Mouse (Mus musculus) MEL (cell line): ENCODE results near the gene Mypn.

Experiments used
- CHD2 ChIP-seq: IDR thresholded peaks from 2 replicates; pipeline ENCODE4 v1.6.1; 2011; ENCODE audit warnings: low read length, improper control_type of control experiment
- CTCF ChIP-seq, 3 experiments: IDR thresholded peaks in 2 of 3; conservative IDR thresholded peaks in 1 of 3; 2 replicates each; pipeline ENCODE4 v1.5.1; 2011 to 2012; ENCODE audit warnings: low read length in 3 of 3, low read depth in 2 of 3, mild to moderate bottlenecking in 2 of 3, improper control_type of control experiment in 1 of 3, inconsistent platforms in 1 of 3, mixed read lengths in 1 of 3, moderate library complexity in 1 of 3; ENCODE audit not compliant: control insufficient read depth in 1 of 3, insufficient read depth in 1 of 3, poor library complexity in 1 of 3, severe bottlenecking in 1 of 3
- EP300 ChIP-seq, 2 experiments: IDR thresholded peaks; 2 replicates each; pipeline ENCODE4 v1.6.1; 2011; ENCODE audit warnings: improper control_type of control experiment in 2 of 2, low read length in 2 of 2, low read depth in 1 of 2, mild to moderate bottlenecking in 1 of 2
- GATA1 ChIP-seq: IDR thresholded peaks from 2 replicates; pipeline ENCODE4 v1.6.1; 2011; ENCODE audit warnings: low read depth, low read length, improper control_type of control experiment
- MAFK ChIP-seq: IDR thresholded peaks from 2 replicates; pipeline ENCODE4 v1.6.1; 2011; ENCODE audit warnings: low read depth, mild to moderate bottlenecking, low read length, improper control_type of control experiment, borderline replicate concordance
- MYB ChIP-seq: IDR thresholded peaks from 2 replicates; pipeline ENCODE4 v1.6.1; 2011; ENCODE audit warnings: mild to moderate bottlenecking, low read depth, low read length, improper control_type of control experiment
- POLR2A ChIP-seq, 2 experiments: IDR thresholded peaks; 2 replicates each; pipeline ENCODE4 v1.6.1; 2011 to 2012; ENCODE audit warnings: low read length in 2 of 2, mild to moderate bottlenecking in 2 of 2, control low read depth in 1 of 2, improper control_type of control experiment in 1 of 2, low read depth in 1 of 2, moderate library complexity in 1 of 2; ENCODE audit not compliant: control insufficient read depth in 1 of 2, insufficient read depth in 1 of 2, poor library complexity in 1 of 2
- RCOR1 ChIP-seq: IDR thresholded peaks from 2 replicates; pipeline ENCODE4 v1.6.1; 2012; ENCODE audit warnings: low read depth, mild to moderate bottlenecking, inconsistent platforms, low read length, improper control_type of control experiment
- USF1 ChIP-seq: IDR thresholded peaks from 2 replicates; pipeline ENCODE4 v1.6.1; 2014; ENCODE audit warnings: low read depth, mild to moderate bottlenecking, inconsistent platforms, low read length, improper control_type of control experiment, moderate library complexity
- USF2 ChIP-seq, 2 experiments: IDR thresholded peaks; 2 replicates each; pipeline ENCODE4 v1.6.1; 2011 to 2012; ENCODE audit warnings: improper control_type of control experiment in 2 of 2, low read length in 2 of 2, borderline replicate concordance in 1 of 2, inconsistent platforms in 1 of 2, low read depth in 1 of 2, mild to moderate bottlenecking in 1 of 2; ENCODE audit not compliant: insufficient read depth in 1 of 2
- ZC3H11A ChIP-seq: IDR thresholded peaks from 2 replicates; pipeline ENCODE4 v1.6.1; 2012; ENCODE audit warnings: low read depth, mild to moderate bottlenecking, inconsistent platforms, low read length, improper control_type of control experiment

GRCm38 (mm10) chr10:63130500-63130899 lies 73.3 kb downstream of the Mypn start:
- no peak for TF ChIP-seq POLR2A (IDR thresholded peaks at IDR 0.05; ENCODE audit: control insufficient read depth in 1 of 2, insufficient read depth in 1 of 2, low read depth in 1 of 2, low read length in 2 of 2, poor library complexity in 1 of 2)
- TF ChIP-seq RCOR1: no peak
- no peak for TF ChIP-seq MAFK
- peak; percentile 53 to 61 (median 58) for TF ChIP-seq CTCF (IDR thresholded peaks at IDR 0.05 in 2 of 3, conservative IDR thresholded peaks at IDR 0.05 in 1 of 3; ENCODE audit: control insufficient read depth in 1 of 3, insufficient read depth in 1 of 3, low read depth in 2 of 3, low read length in 3 of 3, poor library complexity in 1 of 3, severe bottlenecking in 1 of 3)
- no peak for TF ChIP-seq MYB
- TF ChIP-seq ZC3H11A: no peak
- TF ChIP-seq CHD2: no peak
- no peak for TF ChIP-seq USF2 (IDR thresholded peaks at IDR 0.05; ENCODE audit: borderline replicate concordance in 1 of 2, insufficient read depth in 1 of 2, low read depth in 1 of 2, low read length in 2 of 2)
- TF ChIP-seq EP300 (IDR thresholded peaks at IDR 0.05; ENCODE audit: low read depth in 1 of 2, low read length in 2 of 2): no peak
- TF ChIP-seq USF1: no peak
- no peak for TF ChIP-seq GATA1
